Mouse (Mus musculus) naive thymus-derived CD4-positive, alpha-beta T cell, adult 2 months (primary cell): ENCODE data around the gene Limch1.

Source experiments
- DNase-seq: peaks from one replicate; pipeline ENCODE4 v3.0.0-alpha.2; 2011; ENCODE audit warnings: low read depth

The Limch1 gene

GRCm38 (mm10) chr5:66786621-66787061 is 41.0 kb downstream of the Limch1 start:
- no peak for DNase-seq

GRCm38 (mm10) chr5:66789041-66789440 is 43.4 kb downstream of the Limch1 start:
- DNase-seq: no peak

GRCm38 (mm10) chr5:66791161-66791560 is 45.5 kb downstream of the Limch1 start:
- DNase-seq: no peak

GRCm38 (mm10) chr5:66793251-66793650 is 47.6 kb downstream of the Limch1 start:
- DNase-seq: no peak

- DNase-seq: no peak
These were observed 51.7 kb downstream of the Limch1 start for GRCm38 (mm10) chr5:66797326-66797725.

- no peak for DNase-seq
These were observed 52.5 kb downstream of the Limch1 start for GRCm38 (mm10) chr5:66798135-66798534.

GRCm38 (mm10) chr5:66798591-66799003 is 53.0 kb downstream of the Limch1 start:
- DNase-seq: no peak

GRCm38 (mm10) chr5:66800243-66800642 is 54.6 kb downstream of the Limch1 start:
- no peak for DNase-seq

- no peak for DNase-seq
These were observed 55.4 kb downstream of the Limch1 start for GRCm38 (mm10) chr5:66800977-66801376.

- no peak for DNase-seq
These were observed 56.6 kb downstream of the Limch1 start for GRCm38 (mm10) chr5:66802196-66802595.

- DNase-seq: no peak
These were observed 60.7 kb downstream of the Limch1 start for GRCm38 (mm10) chr5:66806335-66806734.

- no peak for DNase-seq
These were observed 62.1 kb downstream of the Limch1 start for GRCm38 (mm10) chr5:66807737-66808136.

GRCm38 (mm10) chr5:66809016-66809570 is 63.5 kb downstream of the Limch1 start:
- no peak for DNase-seq

GRCm38 (mm10) chr5:66810396-66810795 is 64.8 kb downstream of the Limch1 start:
- no peak for DNase-seq

GRCm38 (mm10) chr5:66814674-66815073 is 69.0 kb downstream of the Limch1 start:
- no peak for DNase-seq

GRCm38 (mm10) chr5:66815877-66816276 is 70.2 kb downstream of the Limch1 start:
- DNase-seq: no peak

GRCm38 (mm10) chr5:66816751-66817150 is 71.1 kb downstream of the Limch1 start:
- DNase-seq: no peak

- DNase-seq: no peak
These were observed 71.7 kb downstream of the Limch1 start for GRCm38 (mm10) chr5:66817184-66817956.

- no peak for DNase-seq
These were observed 77.0 kb downstream of the Limch1 start for GRCm38 (mm10) chr5:66822500-66823205.

GRCm38 (mm10) chr5:66825586-66825985 is 80.0 kb downstream of the Limch1 start:
- no peak for DNase-seq

- no peak for DNase-seq
These were observed 81.2 kb downstream of the Limch1 start for GRCm38 (mm10) chr5:66826844-66827243.

- no peak for DNase-seq
These were observed 83.9 kb downstream of the Limch1 start for GRCm38 (mm10) chr5:66829505-66829904.

- DNase-seq: no peak
These were observed 84.6 kb downstream of the Limch1 start for GRCm38 (mm10) chr5:66830206-66830605.
